Mouse (Mus musculus) lung, embryonic 14.5 days (tissue): ENCODE results near the gene Pfas. TPM values are rescaled to one million over a fixed set of nuclear protein-coding genes. Genes with fewer than 3 reads are reported as not detected.

Experiments
- ATAC-seq: fragments of 200-750 bp; cut with Nextera tagmentation; 2 replicates; pipeline ENCODE4 v1.8.0; 2017; ENCODE audit warnings: mild to moderate bottlenecking, moderate TSS enrichment, moderate library complexity; ENCODE audit not compliant: insufficient read depth
- DNase-seq: peaks from one replicate; pipeline ENCODE4 v3.0.0-alpha.2; 2015
- H3K27ac ChIP-seq: fragments of 300-500 bp; sonication (generic); 2 replicates; pipeline ENCODE4 v1.5.1; 2014; ENCODE audit warnings: low read depth, mild to moderate bottlenecking, moderate library complexity
- H3K27me3 ChIP-seq: fragments of 300-500 bp; sonication (generic); 2 replicates; pipeline ENCODE4 v1.6.1; 2014; ENCODE audit warnings: low read length, control low read depth; ENCODE audit not compliant: insufficient read depth
- H3K36me3 ChIP-seq: fragments of 300-500 bp; sonication (generic); 2 replicates; pipeline ENCODE4 v1.6.1; 2014; ENCODE audit warnings: control low read depth; ENCODE audit not compliant: insufficient read depth
- H3K4me1 ChIP-seq: fragments of 300-500 bp; sonication (generic); 2 replicates; pipeline ENCODE4 v1.6.1; 2014; ENCODE audit warnings: antibody characterized with exemption, control low read depth; ENCODE audit not compliant: insufficient read depth
- H3K4me2 ChIP-seq: fragments of 300-500 bp; sonication (generic); 2 replicates; pipeline ENCODE4 v1.6.1; 2014; ENCODE audit warnings: mild to moderate bottlenecking
- H3K4me3 ChIP-seq: fragments of 300-500 bp; sonication (generic); 2 replicates; pipeline ENCODE4 v1.5.1; 2014; ENCODE audit warnings: low read depth, low read length
- H3K9ac ChIP-seq: fragments of 300-500 bp; sonication (generic); 2 replicates; pipeline ENCODE4 v1.6.1; 2014
- H3K9me3 ChIP-seq: fragments of 300-500 bp; sonication (generic); 2 replicates; pipeline ENCODE4 v1.6.1; 2016; ENCODE audit warnings: low read depth, low read length, control low read depth
- CTCF ChIP-seq: IDR thresholded peaks from 2 replicates; pipeline ENCODE4 v1.5.1; 2016; ENCODE audit warnings: antibody characterized with exemption, low read depth
- WGBS: fragments of 180-500 bp; shearing (Covaris S2); extraction: QIAGEN DNeasy Blood & Tissue Kit; methylation state at CpG from one replicate; pipeline ENCODE4 v1.1.7; 2014; 5-methylcytosine and 5-hydroxymethylcytosine counted together
- polyA plus RNA-seq: library from polyadenylated mRNA; unstranded; fragments of >200 nt; fragmentation: Nextera tagmentation; extraction: Ambion mirVana; gene quantifications from 2 replicates; pipeline ENCODE4 v1.2.1, GENCODE M21; 2014

Pfas gene
- polyA plus RNA-seq, 1 experiment from 2014 or later = 43.3 TPM

GRCm38 (mm10) chr11:69035411-69035810 is 27.2 kb upstream of the Pfas start:
- H3K4me1 ChIP-seq = peaks cover 5% of the 10 kb centered on the region

GRCm38 (mm10) chr11:69034585-69034984 is 26.3 kb upstream of the Pfas start:
- peaks cover 57% of the 10 kb centered on the region for H3K36me3 ChIP-seq
- no peak overlapping the region for H3K27ac ChIP-seq
- ATAC-seq (no peak), DNase-seq (no peak)
- TF ChIP-seq CTCF = no peak
- no peak overlapping the region for H3K4me3 ChIP-seq
- no peaks in the 10 kb centered on the region for H3K9me3 ChIP-seq
- 88% methylated on average over 3 of the region's 3 CpGs for WGBS
- H3K4me1 ChIP-seq = peaks cover 5% of the 10 kb centered on the region; the same call in 1 of the 2 replicates
- H3K4me2 ChIP-seq = no peak overlapping the region
- no peaks in the 10 kb centered on the region for H3K27me3 ChIP-seq
- no peak overlapping the region for H3K9ac ChIP-seq

More at GRCm38 (mm10) chr11:69035411-69035810, 27.2 kb upstream of the Pfas start:
- peaks cover 49% of the 10 kb centered on the region for H3K36me3 ChIP-seq
- peak overlapping the region; percentile 71 for H3K27ac ChIP-seq
- H3K9ac ChIP-seq = no peak overlapping the region
- H3K27me3 ChIP-seq = no peaks in the 10 kb centered on the region
- 83% methylated on average over 9 of the region's 9 CpGs for WGBS
- H3K9me3 ChIP-seq = no peaks in the 10 kb centered on the region
- ATAC-seq (no peak), DNase-seq (no peak)
- peak overlapping the region; percentile 17 for H3K4me3 ChIP-seq
- no peak for TF ChIP-seq CTCF
- peak overlapping the region; percentile 70 for H3K4me2 ChIP-seq

- no peaks in the 10 kb centered on the region for H3K27me3 ChIP-seq
- no peak for ATAC-seq
- peaks cover 67% of the 10 kb centered on the region for H3K36me3 ChIP-seq
- no peak for DNase-seq
- no peak overlapping the region for H3K4me2 ChIP-seq
- WGBS = 69% methylated on average over 9 of the region's 9 CpGs
- peaks cover 2% of the 10 kb centered on the region; the same call in 1 of the 2 replicates for H3K4me1 ChIP-seq
- H3K27ac ChIP-seq = no peak overlapping the region
- TF ChIP-seq CTCF = no peak
- H3K9ac ChIP-seq = no peak overlapping the region
- H3K4me3 ChIP-seq = no peak overlapping the region
- H3K9me3 ChIP-seq = no peaks in the 10 kb centered on the region
These were observed 25.3 kb upstream of the Pfas start for GRCm38 (mm10) chr11:69033552-69033951.

GRCm38 (mm10) chr11:69028805-69029204 is 20.5 kb upstream of the Pfas start:
- DNase-seq (peak; percentile 19), ATAC-seq (no peak)
- Histone ChIP-seq H3K27ac (no peak overlapping the region), H3K9ac (no peak overlapping the region), H3K9me3 (no peaks in the 10 kb centered on the region), H3K4me3 (no peak overlapping the region), H3K27me3 (no peaks in the 10 kb centered on the region), H3K4me2 (no peak overlapping the region), H3K36me3 (peaks cover 99% of the 10 kb centered on the region), H3K4me1 (no peaks in the 10 kb centered on the region)
- peak; percentile 20; the same call in 1 of the 2 replicates for TF ChIP-seq CTCF
- 64% methylated on average over 2 of the region's 2 CpGs for WGBS

- peaks cover 99% of the 10 kb centered on the region for H3K36me3 ChIP-seq
- TF ChIP-seq CTCF = no peak
- H3K27ac ChIP-seq = no peak overlapping the region
- H3K9me3 ChIP-seq = no peaks in the 10 kb centered on the region
- H3K9ac ChIP-seq = no peak overlapping the region
- WGBS = 94% methylated on average over 3 of the region's 3 CpGs
- no peaks in the 10 kb centered on the region for H3K27me3 ChIP-seq
- no peaks in the 10 kb centered on the region for H3K4me1 ChIP-seq
- ATAC-seq (no peak), DNase-seq (no peak)
- no peak overlapping the region for H3K4me2 ChIP-seq
- no peak overlapping the region for H3K4me3 ChIP-seq
These were observed 18.3 kb upstream of the Pfas start for GRCm38 (mm10) chr11:69026562-69026961.

GRCm38 (mm10) chr11:69020691-69021090 is 12.4 kb upstream of the Pfas start:
- Histone ChIP-seq H3K27ac (no peak overlapping the region), H3K36me3 (peaks cover 46% of the 10 kb centered on the region), H3K27me3 (no peaks in the 10 kb centered on the region), H3K4me3 (no peak overlapping the region), H3K9me3 (no peaks in the 10 kb centered on the region), H3K4me1 (peaks cover 4% of the 10 kb centered on the region; the same call in 1 of the 2 replicates), H3K9ac (no peak overlapping the region), H3K4me2 (no peak overlapping the region)
- ATAC-seq (no peak), DNase-seq (no peak)
- TF ChIP-seq CTCF = no peak

- Histone ChIP-seq H3K4me2 (peak overlapping the region; percentile 82), H3K4me1 (peaks cover 4% of the 10 kb centered on the region; the same call in 1 of the 2 replicates), H3K27ac (peak overlapping the region; percentile 95), H3K36me3 (peaks cover 7% of the 10 kb centered on the region), H3K27me3 (no peaks in the 10 kb centered on the region), H3K9ac (peak overlapping the region; percentile 94), H3K9me3 (no peaks in the 10 kb centered on the region), H3K4me3 (peak overlapping the region; percentile 63)
- DNase-seq = peak; percentile 16
- WGBS = 58% methylated on average over 3 of the region's 3 CpGs
- no peak for TF ChIP-seq CTCF
- no peak for ATAC-seq
These were observed 8.5 kb upstream of the Pfas start for GRCm38 (mm10) chr11:69016755-69017154.
